Mouse (Mus musculus): ENCODE results near the gene Mep1a.

Mep1a gene

DNA sequence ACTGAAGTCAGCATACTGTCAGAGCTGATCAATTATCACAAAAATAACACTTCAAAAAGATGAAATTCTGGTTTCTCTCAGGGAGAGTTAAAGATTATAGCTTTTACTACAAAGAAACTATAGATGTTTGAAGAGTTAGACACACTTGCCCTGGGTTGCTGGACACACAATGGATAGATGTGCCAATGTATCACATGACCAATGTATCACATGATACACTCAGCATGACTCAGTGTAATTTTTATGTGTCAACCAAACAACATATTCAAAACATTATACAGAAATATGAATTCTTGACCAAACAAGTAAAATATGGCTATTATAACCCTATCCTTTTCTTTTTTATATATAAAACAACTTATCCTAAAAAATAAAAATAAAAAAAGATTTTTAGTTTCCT lies 25.0 kb downstream of the Mep1a start:
- no peak for DNase-seq (ENCODE audit: low spot score)

DNA sequence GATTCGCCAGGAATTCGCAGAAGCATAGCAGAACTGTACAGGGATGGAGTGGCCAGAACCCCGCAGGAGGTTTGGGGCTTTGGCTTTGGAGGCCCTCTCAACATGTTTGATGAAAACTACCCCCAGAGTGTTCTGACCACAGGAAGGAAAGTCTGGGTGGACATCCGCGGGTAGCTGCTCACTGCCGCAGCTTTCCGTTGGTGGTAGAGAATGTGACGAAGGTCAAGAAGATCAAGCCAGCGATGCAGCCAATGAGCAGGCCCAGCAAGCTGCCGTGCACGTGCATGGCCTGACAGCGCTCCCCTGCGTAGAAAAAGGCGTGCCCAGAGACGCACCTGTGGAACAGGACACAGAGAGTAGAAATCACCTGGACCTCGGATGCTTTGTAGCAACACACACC lies 27.8 kb downstream of the Mep1a start:
- DNase-seq (ENCODE audit: low spot score) = no peak

DNA sequence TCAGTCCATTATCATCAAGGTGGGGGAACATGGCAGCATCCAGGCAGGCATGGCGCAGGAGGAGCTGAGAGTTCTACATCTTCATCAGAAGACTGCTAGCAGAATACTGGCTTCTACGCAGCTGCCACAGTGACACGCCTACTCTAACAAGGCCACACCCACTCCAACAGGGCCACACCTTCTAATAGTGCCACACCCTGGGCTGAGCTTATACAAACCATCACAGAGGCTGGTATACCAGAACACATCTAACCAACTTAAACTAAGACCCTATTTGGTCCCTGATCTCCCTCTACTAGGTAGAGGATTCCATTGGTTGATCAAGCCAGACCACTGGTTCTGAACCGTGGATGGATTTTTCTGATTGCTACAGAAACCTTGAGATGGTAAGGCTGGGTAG lies 30.1 kb downstream of the Mep1a start:
- no peak for DNase-seq (ENCODE audit: low spot score)

DNA sequence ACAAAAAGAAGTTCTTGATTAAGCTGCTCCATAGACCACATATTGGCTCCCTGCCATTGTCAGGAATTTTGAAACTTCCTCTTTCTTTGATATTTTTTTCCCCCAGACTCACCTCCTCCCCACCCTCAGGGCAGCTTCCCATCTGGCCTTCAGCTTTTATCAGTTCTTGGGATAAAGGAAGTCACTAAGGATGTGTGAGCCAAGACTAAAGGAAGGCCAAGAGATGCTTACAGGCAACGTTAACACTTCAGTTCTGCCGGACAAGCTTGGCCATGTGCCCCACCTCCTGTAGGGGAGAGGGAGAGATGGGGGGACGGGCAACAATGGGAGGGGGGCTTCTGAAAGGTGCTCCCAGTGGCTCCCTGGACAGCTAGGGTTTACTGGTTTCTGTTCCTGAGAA lies 32.6 kb downstream of the Mep1a start:
- DNase-seq (ENCODE audit: low spot score) = no peak

DNA sequence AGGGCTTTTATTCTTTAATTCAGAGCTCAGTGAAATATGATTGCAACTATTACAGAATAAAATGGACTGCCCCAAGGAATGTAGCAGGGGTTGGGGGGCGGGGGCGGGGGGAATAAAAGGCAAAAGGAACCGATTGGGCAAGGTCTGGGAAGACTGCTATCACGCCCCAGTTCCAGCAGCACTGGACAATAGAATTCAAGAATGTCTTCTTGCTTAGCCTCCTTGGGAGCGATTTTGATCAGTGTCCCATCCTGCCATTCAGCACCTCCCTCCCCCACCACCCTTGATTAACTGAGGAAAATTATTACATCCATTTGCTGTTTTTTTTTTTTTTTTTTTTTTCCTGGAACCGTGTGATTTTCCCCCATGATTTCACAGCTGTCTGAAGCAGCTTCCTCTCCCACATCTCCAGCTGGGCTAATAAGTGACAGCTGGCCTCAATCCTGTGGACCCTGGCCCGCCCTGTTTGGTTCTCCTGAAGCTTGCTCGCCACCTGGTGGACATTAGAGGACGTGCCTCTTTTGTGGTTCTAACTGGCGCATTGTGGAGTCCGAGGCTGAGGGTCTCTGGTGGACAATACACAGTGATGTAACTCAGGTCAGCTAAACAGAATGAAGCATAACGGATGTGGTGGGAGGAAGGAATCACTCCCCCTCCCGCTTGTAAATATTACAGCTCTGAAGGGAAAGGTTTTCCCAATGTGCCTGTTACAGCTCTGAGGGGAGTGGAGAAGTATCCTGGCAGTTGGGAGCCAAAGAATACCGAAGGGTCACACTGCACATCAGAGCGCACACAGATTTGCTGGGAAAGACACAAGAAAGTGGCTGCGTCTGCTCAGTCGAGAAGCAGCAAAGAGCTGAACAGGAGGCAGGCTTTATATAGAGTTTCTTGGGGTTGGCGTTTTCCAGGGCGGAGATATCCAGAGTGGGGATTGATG lies 42.1 kb downstream of the Mep1a start:
- no peak for DNase-seq (ENCODE audit: low spot score)

DNA sequence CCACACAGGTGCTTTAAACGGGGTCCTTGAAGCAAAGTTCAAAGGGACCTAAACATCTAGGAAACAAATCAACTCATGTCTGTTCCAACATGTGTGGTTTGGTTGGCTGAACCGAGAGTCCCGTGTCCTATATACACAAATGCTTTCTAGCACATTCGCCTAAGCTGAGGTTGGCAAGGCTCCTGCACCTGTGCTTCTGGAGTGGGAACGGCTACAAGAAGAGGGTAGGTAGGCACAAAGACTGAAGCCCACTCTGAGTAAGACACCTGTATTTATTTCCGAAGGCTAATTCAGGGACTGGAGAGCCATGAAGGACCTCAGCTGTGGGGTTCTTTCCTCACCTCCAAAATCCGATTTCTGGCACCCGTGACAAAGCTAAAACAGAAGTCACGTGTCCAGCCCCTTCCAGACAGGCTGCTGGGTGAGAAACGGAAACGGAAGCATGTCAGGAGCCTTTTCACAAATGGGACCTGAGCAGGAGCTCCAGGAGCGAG lies 42.8 kb downstream of the Mep1a start:
- no peak for DNase-seq (ENCODE audit: low spot score)

DNA sequence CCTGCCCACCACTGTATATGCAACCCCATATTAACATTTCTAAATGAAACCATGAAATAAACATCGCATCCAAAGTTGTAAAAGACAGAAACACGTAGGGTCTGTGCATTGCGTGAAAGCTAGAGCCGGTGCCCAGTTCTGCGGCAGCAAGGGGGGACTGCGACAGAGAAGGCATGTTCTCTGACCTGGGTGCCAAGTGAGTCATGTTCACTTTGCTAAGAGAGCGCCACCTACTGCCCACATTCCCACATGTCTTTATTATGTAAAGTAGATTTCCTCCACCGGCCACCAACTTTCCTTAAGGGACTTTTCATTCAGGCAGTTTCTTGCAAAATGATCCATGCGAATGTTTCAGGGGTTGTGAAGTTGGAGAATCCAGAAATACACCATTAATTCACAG lies 44.0 kb downstream of the Mep1a start:
- peak; percentile 30 for DNase-seq (ENCODE audit: low spot score)

DNA sequence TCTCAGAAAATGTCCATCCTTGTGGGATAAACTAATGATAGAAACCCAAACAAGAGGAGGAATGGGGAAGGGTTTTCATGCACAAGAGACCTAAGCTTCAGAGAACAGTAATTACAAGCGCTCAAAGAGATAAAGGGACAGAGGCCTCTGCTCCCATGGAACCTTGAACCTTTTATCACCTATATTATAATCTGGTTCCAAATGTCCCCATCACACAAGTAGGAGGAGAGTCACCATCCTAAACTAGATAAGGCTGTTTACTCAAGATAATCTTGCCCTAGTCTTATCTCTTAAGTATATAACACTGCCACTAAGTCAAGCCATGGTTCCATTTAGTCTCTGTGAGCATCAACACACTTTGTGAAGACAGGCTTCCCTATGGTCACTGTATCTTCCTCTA lies 51.4 kb downstream of the Mep1a start:
- no peak for DNase-seq (ENCODE audit: low spot score)

DNA sequence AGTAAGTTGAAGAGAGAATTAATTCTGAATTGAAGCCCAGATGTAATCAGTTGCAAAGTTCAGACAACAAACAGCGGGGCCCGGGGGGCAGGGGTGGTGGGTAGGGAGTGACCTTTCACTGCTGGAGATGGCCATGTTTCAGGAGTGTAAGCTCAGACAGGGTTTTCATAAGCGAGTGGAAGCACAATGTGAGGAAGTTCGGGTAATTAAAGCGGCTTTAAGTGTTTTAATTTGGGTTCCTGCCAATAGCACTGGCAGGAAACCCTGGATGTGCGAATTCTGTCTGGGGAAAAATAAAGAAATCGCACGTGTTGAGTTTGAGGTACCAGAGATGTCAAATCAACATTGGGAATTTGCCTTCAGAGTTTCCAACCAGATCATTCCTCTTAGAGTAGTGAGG lies 68.1 kb downstream of the Mep1a start:
- DNase-seq (ENCODE audit: low spot score) = no peak

DNA sequence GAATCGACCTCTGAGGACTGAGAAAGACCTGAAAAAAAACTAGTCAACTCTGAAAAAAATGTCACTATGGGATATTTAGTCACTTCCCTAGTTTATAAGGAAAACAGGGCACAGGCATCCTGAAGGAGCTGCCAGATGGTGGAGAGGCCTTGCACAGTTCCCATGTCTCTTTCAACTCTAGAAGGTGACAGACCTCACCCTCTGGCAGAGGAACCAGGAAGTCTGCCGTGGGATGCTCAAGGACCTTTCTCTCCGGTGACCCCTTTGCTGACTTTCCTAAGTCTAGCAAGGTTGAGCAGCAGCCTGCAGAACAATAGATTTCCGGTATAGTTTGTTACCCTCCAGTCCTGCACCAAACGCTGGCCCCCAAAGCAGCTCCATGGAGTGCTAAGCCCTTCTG lies 70.9 kb downstream of the Mep1a start:
- DNase-seq (ENCODE audit: low spot score) = no peak
